Mouse (Mus musculus) neural tube, embryonic 14.5 days (tissue): ENCODE measurements around the gene Lta. TPM values are rescaled to one million over a fixed set of nuclear protein-coding genes. Genes with fewer than 3 reads are reported as not detected.

Source experiments
- ATAC-seq: fragments of 200-750 bp; cut with Nextera tagmentation; 2 replicates; pipeline ENCODE4 v1.8.0; 2017; ENCODE audit warnings: low read depth, mild to moderate bottlenecking, moderate TSS enrichment, moderate library complexity
- H3K27ac ChIP-seq: fragments of 300-500 bp; sonication (generic); 2 replicates; pipeline ENCODE4 v1.5.1; 2014; ENCODE audit warnings: low read depth, mild to moderate bottlenecking, control low read depth, low read length, moderate library complexity, mixed read lengths
- H3K27me3 ChIP-seq: fragments of 300-500 bp; sonication (generic); 2 replicates; pipeline ENCODE4 v1.6.1; 2014; ENCODE audit warnings: low read length; ENCODE audit not compliant: control insufficient read depth, insufficient read depth
- H3K36me3 ChIP-seq: fragments of 300-500 bp; sonication (generic); 2 replicates; pipeline ENCODE4 v1.6.1; 2014; ENCODE audit warnings: low read length, mixed read lengths; ENCODE audit not compliant: control insufficient read depth, insufficient read depth
- H3K4me1 ChIP-seq: fragments of 300-500 bp; sonication (generic); 2 replicates; pipeline ENCODE4 v1.6.1; 2014; ENCODE audit warnings: low read length; ENCODE audit not compliant: control insufficient read depth, insufficient read depth
- H3K4me2 ChIP-seq: fragments of 300-500 bp; sonication (generic); 2 replicates; pipeline ENCODE4 v1.6.1; 2014; ENCODE audit warnings: mild to moderate bottlenecking, low read depth, low read length, control low read depth
- H3K4me3 ChIP-seq: fragments of 300-500 bp; sonication (generic); 2 replicates; pipeline ENCODE4 v1.5.1; 2014; ENCODE audit warnings: low read depth, low read length, control low read depth, mixed read lengths
- H3K9ac ChIP-seq: fragments of 300-500 bp; sonication (generic); replicated peaks from 2 replicates; pipeline ENCODE4 v1.6.1; 2014; ENCODE audit warnings: low read depth, mild to moderate bottlenecking, control low read depth, low read length, mixed read lengths
- H3K9me3 ChIP-seq: fragments of 300-500 bp; sonication (generic); 2 replicates; pipeline ENCODE4 v1.6.1; 2016; ENCODE audit warnings: low read length; ENCODE audit not compliant: control insufficient read depth
- WGBS: fragments of 180-500 bp; shearing (Covaris S2); extraction: QIAGEN DNeasy Blood & Tissue Kit; methylation state at CpG from one replicate; pipeline ENCODE4 v1.1.7; 2014; 5-methylcytosine and 5-hydroxymethylcytosine counted together
- polyA plus RNA-seq: library from polyadenylated mRNA; unstranded; fragments of >200 nt; fragmentation: Nextera tagmentation; extraction: Ambion mirVana; gene quantifications from 2 replicates; pipeline ENCODE4 v1.2.1, GENCODE M21; 2014

Lta gene
- polyA plus RNA-seq, 1 experiment from 2014 or later = 0.24 TPM

DNA sequence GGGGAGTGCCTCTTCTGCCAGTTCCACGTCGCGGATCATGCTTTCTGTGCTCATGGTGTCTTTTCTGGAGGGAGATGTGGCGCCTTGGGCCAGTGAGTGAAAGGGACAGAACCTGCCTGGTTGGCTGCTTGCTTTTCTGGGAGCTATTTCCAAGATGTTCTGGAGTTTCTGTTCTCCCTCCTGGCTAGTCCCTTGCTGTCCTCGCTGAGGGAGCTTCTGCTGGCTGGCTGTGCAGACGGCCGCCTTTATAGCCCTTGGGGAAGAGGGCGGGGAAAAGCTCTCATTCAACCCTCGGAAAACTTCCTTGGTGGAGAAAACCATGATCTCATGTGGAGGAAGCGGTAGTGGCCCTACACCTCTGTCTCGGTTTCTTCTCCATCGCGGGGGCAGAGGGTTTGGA, 3.4 kb downstream of the Lta start, which contains the start of gene Tnf:
Gene Tnf (minus strand): TSS at position 221 of the 400 bp plus-strand sequence.
- no peaks in the 10 kb centered on the region for H3K4me1 ChIP-seq
- H3K36me3 ChIP-seq = no peaks in the 10 kb centered on the region
- H3K27me3 ChIP-seq = peaks cover 3% of the 10 kb centered on the region; the same call in 1 of the 2 replicates
- H3K9ac ChIP-seq = no peak within 1 kb of the TSS
- H3K27ac ChIP-seq = no peak within 1 kb of the TSS
- ATAC-seq = no peak
- H3K4me3 ChIP-seq = no peak within 1 kb of the TSS
- 34% methylated on average over 13 of the region's 13 CpGs for WGBS
- H3K9me3 ChIP-seq = no peaks in the 10 kb centered on the region
- H3K4me2 ChIP-seq = no peak within 1 kb of the TSS

DNA sequence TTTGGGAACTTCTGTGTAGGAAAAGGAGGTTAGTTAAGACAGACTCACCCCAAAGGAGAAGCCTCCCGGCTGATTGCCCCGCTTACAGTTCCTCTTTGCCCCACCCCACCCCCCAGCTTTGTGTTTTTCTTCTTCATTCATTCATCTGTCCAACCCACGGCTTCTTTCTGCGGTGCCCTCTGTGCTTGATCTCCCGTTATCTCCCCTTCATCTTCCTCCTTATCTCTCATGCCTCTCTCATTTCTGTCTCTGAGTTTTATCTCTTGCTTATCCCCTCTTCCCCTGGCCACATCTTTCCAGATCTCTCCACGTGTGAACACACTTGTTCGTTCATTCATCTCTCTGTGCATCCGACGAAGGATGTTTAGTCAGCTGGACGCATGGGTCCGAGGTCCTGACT, 4.0 kb downstream of the Lta start:
- Histone ChIP-seq H3K36me3 (no peaks in the 10 kb centered on the region), H3K9me3 (no peaks in the 10 kb centered on the region), H3K9ac (no peak overlapping the region), H3K27ac (no peak overlapping the region), H3K4me2 (no peak overlapping the region), H3K27me3 (peaks cover 7% of the 10 kb centered on the region), H3K4me1 (no peaks in the 10 kb centered on the region), H3K4me3 (no peak overlapping the region)
- 80% methylated on average over 11 of the region's 11 CpGs for WGBS
- ATAC-seq = no peak

DNA sequence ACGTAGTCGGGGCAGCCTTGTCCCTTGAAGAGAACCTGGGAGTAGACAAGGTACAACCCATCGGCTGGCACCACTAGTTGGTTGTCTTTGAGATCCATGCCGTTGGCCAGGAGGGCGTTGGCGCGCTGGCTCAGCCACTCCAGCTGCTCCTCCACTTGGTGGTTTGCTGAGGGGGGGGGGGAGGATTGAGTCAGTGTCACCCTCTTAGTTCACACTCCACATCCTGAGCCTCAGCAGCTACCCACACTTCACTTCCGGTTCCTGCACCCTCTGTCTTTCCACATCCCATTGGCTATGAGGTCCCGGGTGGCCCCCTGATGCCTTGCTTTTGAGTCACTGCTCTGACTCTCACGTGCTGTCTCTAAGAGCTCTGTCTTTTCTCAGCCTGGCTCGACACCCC, 4.8 kb downstream of the Lta start:
- H3K36me3 ChIP-seq = no peaks in the 10 kb centered on the region
- H3K4me3 ChIP-seq = no peak overlapping the region
- no peaks in the 10 kb centered on the region for H3K9me3 ChIP-seq
- peaks cover 4% of the 10 kb centered on the region; the same call in 1 of the 2 replicates for H3K4me1 ChIP-seq
- WGBS = 90% methylated on average over 11 of the region's 11 CpGs
- no peak overlapping the region for H3K27ac ChIP-seq
- H3K9ac ChIP-seq = no peak overlapping the region
- ATAC-seq = no peak
- no peak overlapping the region for H3K4me2 ChIP-seq
- H3K27me3 ChIP-seq = peaks cover 13% of the 10 kb centered on the region

DNA sequence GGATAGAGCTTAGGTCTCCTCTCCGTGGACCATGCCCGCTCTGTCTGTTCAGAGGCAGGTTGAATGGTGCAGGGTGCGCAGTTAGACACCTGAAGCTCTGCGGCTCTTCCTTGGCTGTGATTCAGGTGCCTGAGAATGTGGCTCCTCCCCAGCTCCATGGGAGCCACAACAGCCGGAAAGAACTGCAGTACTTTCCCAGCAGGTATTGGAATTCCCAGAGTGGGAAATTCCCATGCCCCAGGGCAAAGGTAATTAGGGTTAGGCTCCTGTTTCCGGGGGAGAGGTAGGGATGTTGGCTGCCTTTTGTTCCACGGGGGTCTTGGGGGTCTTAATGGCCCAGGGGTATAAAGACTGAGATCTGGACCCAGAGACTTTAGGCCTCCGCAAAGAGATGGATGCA, 6.2 kb downstream of the Lta start:
- no peaks in the 10 kb centered on the region for H3K9me3 ChIP-seq
- no peak overlapping the region for H3K4me2 ChIP-seq
- peaks cover 25% of the 10 kb centered on the region for H3K27me3 ChIP-seq
- H3K36me3 ChIP-seq = no peaks in the 10 kb centered on the region
- 23% methylated on average over 8 of the region's 8 CpGs for WGBS
- no peak for ATAC-seq
- H3K9ac ChIP-seq = no peak overlapping the region
- H3K27ac ChIP-seq = no peak overlapping the region
- no peak overlapping the region for H3K4me3 ChIP-seq
- H3K4me1 ChIP-seq = peaks cover 4% of the 10 kb centered on the region; the same call in 1 of the 2 replicates

DNA sequence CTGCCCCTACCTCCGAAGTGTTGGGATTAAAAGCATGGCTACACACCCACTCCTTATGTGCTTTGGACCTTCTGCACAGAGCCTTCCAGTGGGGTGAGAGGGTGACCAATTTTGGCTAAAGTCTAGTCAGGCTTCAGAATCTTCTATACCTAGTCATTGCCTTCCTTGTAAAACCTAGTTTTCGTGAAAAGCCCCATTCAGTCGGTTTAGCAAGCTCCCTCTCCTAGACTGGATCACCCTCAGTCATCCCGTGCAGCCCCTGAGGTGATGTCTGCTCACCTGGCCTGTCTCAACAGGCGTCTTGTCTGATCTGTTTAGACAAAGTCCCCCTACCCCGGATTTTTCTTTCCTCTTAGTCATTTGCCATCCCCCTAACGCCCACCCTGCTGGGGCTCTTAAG, 7.1 kb downstream of the Lta start:
- no peaks in the 10 kb centered on the region for H3K9me3 ChIP-seq
- H3K9ac ChIP-seq = no peak overlapping the region
- peaks cover 25% of the 10 kb centered on the region for H3K27me3 ChIP-seq
- no peaks in the 10 kb centered on the region for H3K36me3 ChIP-seq
- no peak overlapping the region for H3K4me3 ChIP-seq
- H3K27ac ChIP-seq = no peak overlapping the region
- 73% methylated on average over 7 of the region's 7 CpGs for WGBS
- H3K4me1 ChIP-seq = peaks cover 4% of the 10 kb centered on the region; the same call in 1 of the 2 replicates
- ATAC-seq = no peak
- H3K4me2 ChIP-seq = no peak overlapping the region

DNA sequence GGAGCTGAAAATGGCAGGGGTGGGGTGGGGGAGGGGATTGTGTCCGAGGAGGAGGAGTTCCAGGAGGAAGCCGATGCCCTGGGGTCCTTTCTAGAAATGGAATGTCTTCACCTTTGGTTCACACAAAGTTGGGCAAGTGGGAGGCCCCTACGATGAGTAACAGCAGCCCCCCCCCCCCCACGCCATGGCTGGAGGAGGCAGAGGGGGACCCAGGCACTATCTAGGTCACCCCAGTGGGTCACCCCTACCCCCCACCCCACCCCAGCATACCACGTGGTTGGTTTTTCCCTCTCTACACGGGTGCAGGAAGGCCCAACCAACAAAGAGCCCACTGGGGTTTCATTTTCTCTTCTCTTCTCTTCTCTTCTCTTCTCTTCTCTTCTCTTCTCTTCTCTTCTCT, 8.0 kb downstream of the Lta start:
- Histone ChIP-seq H3K4me2 (no peak overlapping the region), H3K9ac (no peak overlapping the region), H3K9me3 (no peaks in the 10 kb centered on the region), H3K27me3 (peaks cover 25% of the 10 kb centered on the region), H3K4me1 (peaks cover 4% of the 10 kb centered on the region; the same call in 1 of the 2 replicates), H3K36me3 (no peaks in the 10 kb centered on the region), H3K27ac (no peak overlapping the region), H3K4me3 (no peak overlapping the region)
- 44% methylated on average over 5 of the region's 6 CpGs for WGBS
- ATAC-seq = no peak

DNA sequence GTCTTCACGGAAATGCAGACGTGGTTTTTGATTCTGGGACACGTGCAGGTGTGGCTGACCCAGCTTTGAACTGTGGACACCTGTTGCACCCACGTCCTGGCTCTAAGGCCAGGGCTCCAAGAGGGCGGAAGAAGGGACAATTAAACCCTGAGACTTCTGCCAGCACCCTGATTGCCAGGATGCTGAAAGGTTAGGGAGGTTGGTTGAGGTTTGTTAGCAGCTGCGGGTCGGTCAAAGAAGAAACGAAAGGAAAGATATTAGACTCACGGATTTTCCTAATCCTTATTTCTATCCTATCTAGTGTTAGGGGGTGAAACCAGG, 8.9 kb downstream of the Lta start:
- H3K27ac ChIP-seq = no peak overlapping the region
- H3K36me3 ChIP-seq = no peaks in the 10 kb centered on the region
- H3K4me3 ChIP-seq = peak overlapping the region; percentile 27; the same call in 1 of the 2 replicates
- no peak overlapping the region for H3K9ac ChIP-seq
- peak overlapping the region; percentile 55 for H3K4me2 ChIP-seq
- peaks cover 25% of the 10 kb centered on the region for H3K27me3 ChIP-seq
- no peak for ATAC-seq
- no peaks in the 10 kb centered on the region for H3K9me3 ChIP-seq
- 38% methylated on average over 9 of the region's 9 CpGs for WGBS
- H3K4me1 ChIP-seq = peaks cover 4% of the 10 kb centered on the region; the same call in 1 of the 2 replicates

DNA sequence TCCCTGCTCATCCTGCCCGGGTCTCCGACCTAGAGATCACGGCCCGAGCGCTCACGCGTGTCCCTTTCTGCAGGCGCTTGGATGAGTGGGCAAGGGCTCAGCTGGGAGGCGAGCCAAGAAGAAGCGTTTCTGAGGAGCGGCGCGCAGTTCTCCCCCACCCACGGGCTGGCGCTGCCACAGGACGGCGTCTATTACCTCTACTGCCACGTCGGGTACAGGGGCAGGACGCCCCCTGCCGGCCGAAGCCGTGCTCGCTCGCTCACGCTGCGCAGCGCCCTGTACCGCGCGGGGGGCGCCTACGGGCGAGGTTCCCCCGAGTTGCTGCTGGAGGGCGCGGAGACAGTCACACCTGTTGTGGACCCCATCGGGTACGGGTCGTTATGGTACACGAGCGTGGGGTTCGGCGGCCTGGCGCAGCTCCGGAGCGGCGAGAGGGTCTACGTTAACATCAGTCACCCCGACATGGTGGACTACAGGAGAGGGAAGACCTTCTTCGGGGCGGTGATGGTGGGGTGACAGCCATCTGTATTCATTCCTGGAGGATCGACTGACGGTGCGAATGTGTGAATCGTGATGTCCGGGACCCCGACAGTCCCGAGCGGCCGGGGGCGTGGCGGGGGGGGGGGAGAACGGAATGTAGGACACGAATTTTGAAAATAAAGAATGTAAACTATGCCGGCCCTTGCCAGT, 9.4 kb downstream of the Lta start:
- H3K4me3 ChIP-seq = peak overlapping the region; percentile 27
- peak; percentile 58; the same call in 1 of the 2 replicates for ATAC-seq
- H3K4me1 ChIP-seq = peaks cover 4% of the 10 kb centered on the region; the same call in 1 of the 2 replicates
- H3K4me2 ChIP-seq = peak overlapping the region; percentile 55
- no peaks in the 10 kb centered on the region for H3K36me3 ChIP-seq
- H3K27ac ChIP-seq = no peak overlapping the region
- 2% methylated on average over 65 of the region's 66 CpGs for WGBS
- peaks cover 25% of the 10 kb centered on the region for H3K27me3 ChIP-seq
- peak overlapping the region; percentile 25; the same call in 1 of the 2 replicates for H3K9ac ChIP-seq
- no peaks in the 10 kb centered on the region for H3K9me3 ChIP-seq

DNA sequence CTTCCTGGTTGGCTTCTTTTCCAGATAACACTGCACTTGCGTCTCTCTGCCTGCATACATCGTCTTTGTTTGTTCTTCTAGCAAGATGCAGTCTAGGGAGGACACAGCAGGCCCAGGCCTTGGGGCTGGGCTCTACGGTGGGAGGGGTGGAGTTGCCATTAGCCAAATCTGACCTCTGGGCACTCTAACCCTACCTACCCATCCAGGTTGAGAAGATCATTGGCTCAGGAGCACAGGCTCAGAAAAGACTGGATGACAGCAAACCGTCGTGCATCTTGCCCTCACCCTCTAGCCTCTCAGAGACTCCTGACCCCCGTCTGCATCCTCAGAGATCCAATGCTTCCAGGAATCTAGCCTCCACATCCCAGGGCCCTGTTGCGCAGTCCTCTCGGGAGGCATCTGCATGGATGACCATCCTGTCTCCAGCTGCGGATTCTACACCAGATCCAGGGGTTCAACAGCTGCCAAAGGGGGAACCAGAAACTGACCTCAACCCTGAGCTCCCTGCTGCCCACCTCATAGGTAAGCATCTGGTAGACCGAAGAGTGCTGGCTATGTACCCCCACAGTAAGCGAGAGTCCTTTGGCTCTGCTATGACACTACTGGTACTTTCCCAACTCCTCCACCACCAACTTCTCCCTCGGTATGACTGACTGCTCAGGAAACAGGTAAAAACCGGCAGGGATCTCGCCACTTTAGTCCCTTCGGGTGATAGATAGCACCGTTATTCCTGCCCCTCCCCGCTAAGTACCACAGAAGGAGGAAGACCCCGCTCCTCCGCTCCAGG, 10.1 kb downstream of the Lta start:
- Histone ChIP-seq H3K27ac (no peak overlapping the region), H3K4me2 (peak overlapping the region; percentile 55), H3K36me3 (no peaks in the 10 kb centered on the region), H3K4me3 (peak overlapping the region; percentile 27), H3K4me1 (peaks cover 4% of the 10 kb centered on the region; the same call in 1 of the 2 replicates), H3K27me3 (peaks cover 25% of the 10 kb centered on the region), H3K9me3 (no peaks in the 10 kb centered on the region), H3K9ac (peak overlapping the region; percentile 25; the same call in 1 of the 2 replicates)
- ATAC-seq = no peak
- WGBS = 48% methylated on average over 19 of the region's 19 CpGs
